Mouse (Mus musculus) forebrain, postnatal 0 days (tissue): Measurements from ENCODE around the gene Rtf2. TPM values are rescaled to one million over a fixed set of nuclear protein-coding genes. Genes with fewer than 3 reads are reported as not detected.
A peak's percentile ranks its signal among the peaks of the same experiment; 100 is the strongest.

Source experiments
- ATAC-seq: fragments of 200-750 bp; cut with Nextera tagmentation; 2 replicates; pipeline ENCODE4 v1.8.0; 2017; ENCODE audit warnings: mild to moderate bottlenecking, moderate library complexity
- DNase-seq: peaks from one replicate; pipeline ENCODE4 v3.0.0-alpha.2; 2015
- H3K27ac ChIP-seq: fragments of 300-500 bp; sonication (generic); 2 replicates; pipeline ENCODE4 v1.5.1; 2014; ENCODE audit warnings: low read depth, mild to moderate bottlenecking, antibody characterized with exemption, low read length, moderate library complexity, mixed read lengths
- H3K27me3 ChIP-seq: fragments of 300-500 bp; sonication (generic); 2 replicates; pipeline ENCODE4 v1.6.1; 2014; ENCODE audit warnings: mild to moderate bottlenecking, low read length, mixed read lengths; ENCODE audit not compliant: insufficient read depth
- H3K36me3 ChIP-seq: fragments of 300-500 bp; sonication (generic); 2 replicates; pipeline ENCODE4 v1.6.1; 2014; ENCODE audit warnings: mild to moderate bottlenecking, moderate library complexity; ENCODE audit not compliant: insufficient read depth
- H3K4me1 ChIP-seq: fragments of 300-500 bp; sonication (generic); 2 replicates; pipeline ENCODE4 v1.6.1; 2014; ENCODE audit warnings: antibody characterized with exemption; ENCODE audit not compliant: insufficient read depth
- H3K4me2 ChIP-seq: fragments of 300-500 bp; sonication (generic); 2 replicates; pipeline ENCODE4 v1.6.1; 2014; ENCODE audit warnings: low read depth, mild to moderate bottlenecking, moderate library complexity
- H3K4me3 ChIP-seq: fragments of 300-500 bp; sonication (generic); 2 replicates; pipeline ENCODE4 v1.5.1; 2014; ENCODE audit warnings: low read depth, low read length, mixed read lengths
- H3K9ac ChIP-seq: fragments of 300-500 bp; sonication (generic); 2 replicates; pipeline ENCODE4 v1.6.1; 2014; ENCODE audit warnings: mild to moderate bottlenecking
- H3K9me3 ChIP-seq: fragments of 300-500 bp; sonication (generic); 2 replicates; pipeline ENCODE4 v1.6.1; 2016; ENCODE audit warnings: low read length
- CTCF ChIP-seq: sonication (generic); IDR thresholded peaks from 2 replicates; pipeline ENCODE4 v1.5.1; 2016; ENCODE audit warnings: antibody characterized with exemption, control low read depth, low read depth
- WGBS: fragments of 180-500 bp; shearing (Covaris S2); extraction: QIAGEN DNeasy Blood & Tissue Kit; methylation state at CpG from one replicate; pipeline ENCODE4 v1.1.7; 2014; 5-methylcytosine and 5-hydroxymethylcytosine counted together
- polyA plus RNA-seq: library from polyadenylated mRNA; unstranded; fragments of >200 nt; fragmentation: Nextera tagmentation; extraction: Ambion mirVana; gene quantifications from 2 replicates; pipeline ENCODE4 v1.2.1, GENCODE M21; 2015
- total RNA-seq: library from RNA; depleted of rRNA; stranded (reverse); fragments of >200 nt; gene quantifications from 2 replicates; pipeline ENCODE4 v1.2.3, GENCODE M21; 2014; rRNA removed

Rtf2 gene
- total RNA-seq (80.0 and 84.0 TPM in 2 replicates), polyA plus RNA-seq (86.1 and 99.6 TPM in 2 replicates)

GRCm38 (mm10) chr2:172439843-172440639 is at the start of gene Rtf2:
Rtf2 (plus strand) TSS chr2:172440556.
- H3K36me3 ChIP-seq, result peaks cover 2% of the 10 kb centered on the region; the same call in 1 of the 2 replicates
- peak within 1 kb of the TSS; percentile 73 for H3K9ac ChIP-seq
- H3K27me3 ChIP-seq, result no peaks in the 10 kb centered on the region
- ATAC-seq (peak; percentile 95), DNase-seq (peak; percentile 98)
- peak within 1 kb of the TSS; percentile 66 for H3K4me2 ChIP-seq
- peak; percentile 50 for TF ChIP-seq CTCF
- peaks cover 11% of the 10 kb centered on the region; the same call in 1 of the 2 replicates for H3K4me1 ChIP-seq
- WGBS, result 2% methylated on average over 35 of the region's 35 CpGs
- H3K9me3 ChIP-seq, result no peaks in the 10 kb centered on the region
- peak within 1 kb of the TSS; percentile 86 for H3K4me3 ChIP-seq
- H3K27ac ChIP-seq, result peak within 1 kb of the TSS; percentile 51

GRCm38 (mm10) chr2:172392041-172392521 is 48.3 kb upstream of the Rtf2 start:
- Histone ChIP-seq H3K27ac (no peak overlapping the region), H3K36me3 (no peaks in the 10 kb centered on the region), H3K4me1 (no peaks in the 10 kb centered on the region), H3K27me3 (no peaks in the 10 kb centered on the region), H3K9ac (no peak overlapping the region), H3K4me2 (no peak overlapping the region), H3K4me3 (no peak overlapping the region), H3K9me3 (no peaks in the 10 kb centered on the region)
- ATAC-seq (peak; percentile 42), DNase-seq (peak; percentile 9)
- WGBS, result 70% methylated on average over 10 of the region's 10 CpGs
- TF ChIP-seq CTCF, result no peak

GRCm38 (mm10) chr2:172393391-172394051 is 46.8 kb upstream of the Rtf2 start, which contains the start of gene Cass4:
Cass4 (plus strand) TSS chr2:172393794.
- 39% methylated on average over 13 of the region's 13 CpGs for WGBS
- no peak within 1 kb of the TSS for H3K4me3 ChIP-seq
- no peaks in the 10 kb centered on the region for H3K27me3 ChIP-seq
- no peak within 1 kb of the TSS for H3K27ac ChIP-seq
- no peaks in the 10 kb centered on the region for H3K9me3 ChIP-seq
- H3K4me1 ChIP-seq, result no peaks in the 10 kb centered on the region
- no peaks in the 10 kb centered on the region for H3K36me3 ChIP-seq
- TF ChIP-seq CTCF, result no peak
- H3K9ac ChIP-seq, result no peak within 1 kb of the TSS
- ATAC-seq, result no peak
- H3K4me2 ChIP-seq, result no peak within 1 kb of the TSS
- no peak for DNase-seq

GRCm38 (mm10) chr2:172394052-172394392 is 46.3 kb upstream of the Rtf2 start:
- DNase-seq (no peak), ATAC-seq (no peak)
- Histone ChIP-seq H3K4me1 (no peaks in the 10 kb centered on the region), H3K36me3 (no peaks in the 10 kb centered on the region), H3K9ac (no peak overlapping the region), H3K27me3 (no peaks in the 10 kb centered on the region), H3K4me3 (no peak overlapping the region), H3K4me2 (no peak overlapping the region), H3K9me3 (no peaks in the 10 kb centered on the region), H3K27ac (no peak overlapping the region)
- WGBS, result 86% methylated on average over 2 of the region's 2 CpGs
- TF ChIP-seq CTCF, result no peak

GRCm38 (mm10) chr2:172394671-172395070 is 45.7 kb upstream of the Rtf2 start:
- ATAC-seq, result no peak
- WGBS, result 68% methylated on average over 4 of the region's 4 CpGs
- H3K4me2 ChIP-seq, result no peak overlapping the region
- no peak overlapping the region for H3K4me3 ChIP-seq
- TF ChIP-seq CTCF, result no peak
- no peak overlapping the region for H3K27ac ChIP-seq
- H3K9me3 ChIP-seq, result no peaks in the 10 kb centered on the region
- no peaks in the 10 kb centered on the region for H3K4me1 ChIP-seq
- no peak overlapping the region for H3K9ac ChIP-seq
- no peak for DNase-seq
- H3K27me3 ChIP-seq, result no peaks in the 10 kb centered on the region
- no peaks in the 10 kb centered on the region for H3K36me3 ChIP-seq

GRCm38 (mm10) chr2:172395961-172396360 is 44.4 kb upstream of the Rtf2 start:
- 53% methylated on average over 9 of the region's 9 CpGs for WGBS

GRCm38 (mm10) chr2:172399901-172400300 is 40.5 kb upstream of the Rtf2 start:
- Histone ChIP-seq H3K27ac (no peak overlapping the region), H3K4me2 (no peak overlapping the region), H3K27me3 (no peaks in the 10 kb centered on the region), H3K4me3 (no peak overlapping the region), H3K4me1 (no peaks in the 10 kb centered on the region), H3K9me3 (no peaks in the 10 kb centered on the region), H3K9ac (no peak overlapping the region), H3K36me3 (no peaks in the 10 kb centered on the region)
- no peak for TF ChIP-seq CTCF
- DNase-seq, result no peak
- 31% methylated on average over 9 of the region's 9 CpGs for WGBS
- ATAC-seq, result peak; percentile 29; the same call in 1 of the 2 replicates

More at GRCm38 (mm10) chr2:172395961-172396360, 44.4 kb upstream of the Rtf2 start:
- TF ChIP-seq CTCF, result no peak
- H3K9ac ChIP-seq, result no peak overlapping the region
- no peak overlapping the region for H3K27ac ChIP-seq
- no peak overlapping the region for H3K4me2 ChIP-seq
- no peaks in the 10 kb centered on the region for H3K4me1 ChIP-seq
- H3K9me3 ChIP-seq, result no peaks in the 10 kb centered on the region
- ATAC-seq (no peak), DNase-seq (no peak)
- no peak overlapping the region for H3K4me3 ChIP-seq
- H3K36me3 ChIP-seq, result no peaks in the 10 kb centered on the region
- H3K27me3 ChIP-seq, result no peaks in the 10 kb centered on the region
